Comparison of ENCODE assay signal across 12 mouse cellular contexts in genomic region chr12:8876865-8877264, GRCm38 (mm10). TPM values are rescaled to one million over a fixed set of nuclear protein-coding genes. Genes with fewer than 3 reads are reported as not detected.
DNase-seq lines count a peak whose midpoint lies in the region; ATAC-seq and TF ChIP-seq lines count a peak whose summit lies in the region.
"Had no signal": no experiment of that assay in that cellular context is flagged by ENCODE, and none has a peak within 500 bp of the region (broad histone marks: within the 10 kb centered on the region; RNA-seq: fewer than 3 reads in every experiment).

No protein-coding gene starts in this region.

- intact Hi-C loops in gastrocnemius, postnatal 36 days (cut with DNase I) = loop anchor here (5.0 kb wide), 1 partner anchor 180 kb away; no protein-coding TSS in a partner anchor

- no peaks in the 10 kb centered on the region for H3K4me1 ChIP-seq in kidney, embryonic 16.5 days (ENCODE audit: insufficient read depth, low read length)
- peaks cover 17% of the 10 kb centered on the region; the same call in 1 of the 2 replicates for H3K4me1 ChIP-seq in intestine, embryonic 15.5 days (replicated peaks)
- H3K4me1 ChIP-seq in liver, adult 2 months (ENCODE audit: control insufficient read depth, insufficient read depth, low read length) = peaks cover 27% of the 10 kb centered on the region

- no peak overlapping the region for H3K4me2 ChIP-seq in kidney, embryonic 16.5 days (replicated peaks; ENCODE audit: low read depth, low read length)
- H3K4me2 ChIP-seq in intestine, embryonic 15.5 days (replicated peaks) = peak overlapping the region; percentile 17; the same call in 1 of the 2 replicates

- WGBS in kidney, embryonic 16.5 days = 74% methylated on average over 5 of the region's 5 CpGs
- WGBS in intestine, embryonic 15.5 days = 61% methylated on average over 5 of the region's 5 CpGs
- 39% methylated on average over 5 of the region's 5 CpGs for WGBS in liver, adult 2 months

- no peaks in the 10 kb centered on the region for H3K9me3 ChIP-seq in kidney, embryonic 16.5 days (ENCODE audit: low read length)
- H3K9me3 ChIP-seq in intestine, embryonic 15.5 days = no peaks in the 10 kb centered on the region

- H3K4me3 ChIP-seq in kidney, embryonic 16.5 days (ENCODE audit: low read length) = no peak overlapping the region
- H3K4me3 ChIP-seq in intestine, embryonic 15.5 days (replicated peaks) = no peak overlapping the region
- H3K4me3 ChIP-seq in liver, adult 2 months (ENCODE audit: insufficient read depth, low read depth, low read length) = no peak overlapping the region

- no peaks in the 10 kb centered on the region for H3K27me3 ChIP-seq in kidney, embryonic 16.5 days (ENCODE audit: insufficient read depth, low read length)
- H3K27me3 ChIP-seq in intestine, embryonic 15.5 days (replicated peaks) = no peaks in the 10 kb centered on the region
- no peaks in the 10 kb centered on the region for H3K27me3 ChIP-seq in liver, adult 2 months (ENCODE audit: control insufficient read depth, insufficient read depth, low read length)
- H3K27me3 ChIP-seq: CH12.LX had no signal

- ATAC-seq in kidney, embryonic 16.5 days (ENCODE audit: low FRiP score, low TSS enrichment) = no peak
- ATAC-seq in intestine, embryonic 15.5 days = peak; percentile 78
- ATAC-seq: forebrain, embryonic 16.5 days had no signal

- H3K27ac ChIP-seq in kidney, embryonic 16.5 days (ENCODE audit: low read length) = no peak overlapping the region
- H3K27ac ChIP-seq in intestine, embryonic 15.5 days = 0 out of 2 replicates have a peak overlapping the region, but pooled peaks have one; percentile 1
- peak overlapping the region; percentile 45 for H3K27ac ChIP-seq in liver, adult 2 months (replicated peaks; ENCODE audit: insufficient read depth, low read depth, low read length)
- H3K27ac ChIP-seq: macrophage had no signal

- TF ChIP-seq POLR2A in liver, adult 2 months (IDR thresholded peaks at IDR 0.05; ENCODE audit: extremely low read depth, insufficient read depth, low read length) = no peak

- no peaks in the 10 kb centered on the region for H3K79me2 ChIP-seq in liver, adult 2 months (ENCODE audit: control insufficient read depth, insufficient read depth, low read length)

- no peak for TF ChIP-seq CTCF in liver, adult 2 months (IDR thresholded peaks at IDR 0.05; ENCODE audit: low read depth, low read length)

- H3K36me3 ChIP-seq in kidney, embryonic 16.5 days (ENCODE audit: insufficient read depth, low read length) = no peaks in the 10 kb centered on the region
- no peaks in the 10 kb centered on the region for H3K36me3 ChIP-seq in intestine, embryonic 15.5 days
- H3K36me3 ChIP-seq in liver, adult 2 months (ENCODE audit: control insufficient read depth, insufficient read depth, low read length) = no peaks in the 10 kb centered on the region

- peak; percentile 84 for DNase-seq in kidney, adult 11 months
- DNase-seq in liver, adult 2 months (ENCODE audit: extremely low read depth, low read depth, low spot score) = peak; percentile 92
- peak; percentile 64 to 79 for DNase-seq in lung, postnatal 4 days
- DNase-seq in layer of hippocampus, postnatal 10 days (ENCODE audit: low spot score in 2 of 2) = no peak
- no peak for DNase-seq in gastrocnemius, postnatal 36 days
- DNase-seq in right cerebral cortex, postnatal 25 days = no peak
- DNase-seq: retina, postnatal 1 day had no signal

- H3K9ac ChIP-seq in kidney, embryonic 16.5 days (replicated peaks; ENCODE audit: low read length) = no peak overlapping the region
- no peak overlapping the region for H3K9ac ChIP-seq in intestine, embryonic 15.5 days
- H3K9ac ChIP-seq in liver, adult 2 months (ENCODE audit: low read depth, low read length) = no peak overlapping the region

RNA-seq across cellular contexts. Expression of gene Laptm4a, which starts 44.6 kb away (rescaled TPM):
- polyA plus RNA-seq in kidney, embryonic 16.5 days (2015; fragmentation: Nextera tagmentation; extraction: Ambion mirVana) = 327 and 343 TPM in 2 replicates
- 249 and 294 TPM in 2 replicates for polyA plus RNA-seq in intestine, embryonic 15.5 days (2015; fragmentation: Nextera tagmentation; extraction: Ambion mirVana)
- total RNA-seq in liver, adult 2 months (2014; rRNA removed) = 197 and 202 TPM in 2 replicates
- polyA plus RNA-seq in liver, adult 2 months (2012; rRNA removed) = 155 TPM in 2 replicates
- 100 to 1,000 TPM; 205 to 226 TPM for total RNA-seq in layer of hippocampus, postnatal 10 days (2021)
- 100 to 1,000 TPM; 214 to 221 TPM for total RNA-seq in gastrocnemius, postnatal 36 days (2021)

Comparison
In these comparisons a context has a peak if more than half of its experiments do, and no peak if none do; other contexts are left out.
1. DNase-seq: peak in kidney, adult 11 months (single experiment), liver, adult 2 months (single experiment) and lung, postnatal 4 days (2 of 2); none in layer of hippocampus, postnatal 10 days (0 of 2), gastrocnemius, postnatal 36 days (0 of 2) and right cerebral cortex, postnatal 25 days (single experiment).